Mouse (Mus musculus): ENCODE results near the gene Haus8. TPM values are rescaled to one million over a fixed set of nuclear protein-coding genes. Genes with fewer than 3 reads are reported as not detected.
"Not testable (repeated sequence)": the region's sequence is repeated elsewhere in the genome, so short reads cannot be mapped to it uniquely, and the experiment has no call there.

The Haus8 gene
- polyA plus RNA-seq, 1 experiment, result 2.8 TPM

DNA sequence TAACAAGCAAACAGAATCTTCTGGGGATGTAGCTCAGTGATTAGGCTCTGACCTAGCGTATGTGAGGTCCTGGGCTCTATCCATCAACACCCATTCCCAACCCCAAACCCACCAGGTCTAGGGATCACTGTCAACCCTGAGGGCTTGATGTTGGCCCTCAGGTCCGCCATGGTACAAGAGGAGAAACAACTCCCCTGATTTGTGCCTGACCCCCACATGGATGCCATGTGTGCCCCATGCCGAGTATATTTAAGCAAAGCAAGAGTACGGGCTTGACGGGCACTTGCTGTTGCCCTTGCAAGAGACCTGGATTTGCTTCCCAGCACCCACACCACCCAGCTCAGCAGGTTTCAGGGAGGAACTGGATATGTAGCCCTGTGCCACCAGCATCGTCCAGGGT is 4.4 kb downstream of the Haus8 start:
- not testable (repeated sequence) for H3K4me1 ChIP-seq (ENCODE audit: control insufficient read depth, insufficient read depth, insufficient read length, low read length); H3K4me3 ChIP-seq (ENCODE audit: insufficient read depth, low read depth, low read length); H3K27ac ChIP-seq (replicated peaks; ENCODE audit: low read depth, low read length)

DNA sequence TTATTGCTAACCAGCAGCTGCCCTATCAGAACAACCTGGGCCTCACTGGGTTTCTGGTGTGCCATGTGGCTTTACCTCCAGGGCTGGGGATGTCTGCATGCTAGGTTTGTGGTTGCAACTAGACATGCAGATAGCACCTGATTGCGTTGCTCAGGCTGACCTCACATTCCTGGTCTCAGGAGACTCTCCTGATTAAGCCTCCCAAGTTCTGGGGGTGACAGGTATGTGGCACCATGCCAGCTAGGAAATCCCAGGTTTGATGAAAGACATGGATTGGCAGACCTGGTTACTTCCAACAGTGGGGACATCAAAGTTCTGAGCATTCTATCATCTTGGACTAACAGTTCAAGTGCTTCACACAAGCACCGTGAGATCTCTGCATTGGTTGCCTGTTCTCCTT is 5.0 kb downstream of the Haus8 start:
- peaks cover 3% of the 10 kb centered on the region; the same call in 1 of the 2 replicates for H3K4me1 ChIP-seq (ENCODE audit: control insufficient read depth, insufficient read depth, insufficient read length, low read length)
- no peak overlapping the region for H3K27ac ChIP-seq (replicated peaks; ENCODE audit: low read depth, low read length)
- H3K4me3 ChIP-seq (ENCODE audit: insufficient read depth, low read depth, low read length), result no peak overlapping the region

DNA sequence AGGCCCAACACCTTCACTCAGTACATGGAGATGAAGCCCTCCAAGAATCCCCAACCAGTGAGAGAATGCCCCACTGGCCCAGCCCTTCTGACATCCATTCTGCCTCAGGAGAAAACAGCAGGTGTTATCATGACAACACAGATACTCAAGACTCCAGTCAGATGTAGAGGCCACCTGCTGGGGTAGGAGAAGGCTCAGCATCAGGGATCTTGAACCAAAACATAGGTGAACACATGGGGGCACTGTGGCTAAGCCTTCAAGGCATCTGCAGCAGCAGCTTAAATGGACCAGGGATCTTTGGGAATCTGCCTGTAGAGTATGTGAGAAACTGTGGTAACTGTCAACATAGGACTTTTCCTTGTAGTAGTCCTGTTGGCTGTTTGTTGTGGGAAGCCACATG is 11.5 kb downstream of the Haus8 start:
- no peaks in the 10 kb centered on the region for H3K4me1 ChIP-seq (ENCODE audit: control insufficient read depth, insufficient read depth, insufficient read length, low read length)
- H3K4me3 ChIP-seq (ENCODE audit: insufficient read depth, low read depth, low read length), result no peak overlapping the region
- H3K27ac ChIP-seq (replicated peaks; ENCODE audit: low read depth, low read length), result no peak overlapping the region

DNA sequence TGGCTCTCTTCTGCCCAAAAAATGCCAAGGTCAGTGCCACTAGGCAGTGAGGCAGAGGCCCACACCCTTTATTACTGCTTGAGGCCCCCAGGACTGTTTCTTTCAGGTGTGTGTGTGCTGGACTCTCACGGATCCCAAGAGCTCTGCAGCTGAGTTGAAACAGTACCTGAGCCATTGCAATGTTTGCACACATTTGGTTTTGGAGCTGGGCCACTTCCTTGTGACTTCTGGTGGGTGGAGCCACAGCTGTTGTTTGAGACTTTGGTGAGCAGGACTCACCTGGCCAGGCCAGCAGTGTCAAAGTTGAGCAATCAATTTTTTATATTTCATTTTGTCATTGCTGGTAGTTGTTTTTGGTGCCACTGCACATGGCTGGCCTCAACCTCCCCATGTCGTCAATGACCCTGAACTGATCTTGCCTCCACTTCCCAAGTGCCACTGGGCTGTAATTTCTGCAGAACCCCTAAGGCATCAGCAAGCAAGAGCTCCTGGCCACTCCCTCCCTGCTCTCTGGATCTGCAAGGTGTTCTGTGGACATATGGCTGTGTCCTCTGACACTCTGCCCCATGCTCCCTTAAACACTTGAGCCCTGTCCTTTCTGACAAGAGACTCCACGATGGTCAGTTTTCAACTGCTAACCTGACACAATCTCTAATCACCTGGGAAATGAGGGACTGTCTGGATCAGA is 16.0 kb downstream of the Haus8 start:
- Histone ChIP-seq H3K4me3 (ENCODE audit: insufficient read depth, low read depth, low read length) (no peak overlapping the region), H3K4me1 (ENCODE audit: control insufficient read depth, insufficient read depth, insufficient read length, low read length) (no peaks in the 10 kb centered on the region), H3K27ac (replicated peaks; ENCODE audit: low read depth, low read length) (no peak overlapping the region)

DNA sequence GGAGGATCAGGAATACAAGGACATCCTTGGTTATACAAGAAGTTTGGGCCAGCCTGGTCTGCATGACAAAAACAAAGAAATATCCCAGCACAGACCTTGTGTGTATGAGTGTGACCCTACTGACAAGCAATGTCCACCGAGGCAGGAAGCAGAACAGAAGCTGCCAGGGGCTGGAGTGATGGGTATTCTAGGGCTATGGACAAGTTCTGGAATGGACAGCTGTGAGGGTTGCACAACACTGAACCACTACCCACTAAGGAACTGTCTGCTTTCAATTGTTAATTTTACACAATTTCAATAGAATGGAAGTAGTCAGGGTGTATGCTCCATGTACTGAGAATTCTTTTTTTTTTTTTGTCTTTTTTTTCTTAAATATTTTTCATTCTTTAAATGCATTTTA is 24.5 kb downstream of the Haus8 start:
- no peak overlapping the region for H3K4me3 ChIP-seq (ENCODE audit: insufficient read depth, low read depth, low read length)
- H3K27ac ChIP-seq (replicated peaks; ENCODE audit: low read depth, low read length), result no peak overlapping the region
- no peaks in the 10 kb centered on the region for H3K4me1 ChIP-seq (ENCODE audit: control insufficient read depth, insufficient read depth, insufficient read length, low read length)

DNA sequence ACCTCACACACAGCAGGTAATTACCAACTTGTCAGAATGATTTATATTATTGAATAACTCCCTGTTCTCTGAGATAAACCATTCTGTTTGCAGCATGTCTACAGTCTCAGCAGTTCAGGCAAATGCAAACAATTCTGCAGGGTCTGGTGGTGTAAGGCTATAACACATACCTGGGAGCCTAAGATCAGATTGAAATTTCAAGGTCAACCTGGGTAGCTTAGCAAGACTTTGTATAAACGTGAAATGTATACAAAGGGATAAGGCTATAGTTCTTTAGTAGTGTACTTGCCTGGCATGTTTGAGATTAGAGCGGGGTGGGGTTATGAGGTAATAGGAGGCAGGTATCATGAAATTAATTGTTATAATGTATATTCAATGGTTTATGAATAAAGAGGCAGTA is 30.0 kb downstream of the Haus8 start:
- no peak overlapping the region for H3K27ac ChIP-seq (replicated peaks; ENCODE audit: low read depth, low read length)
- H3K4me3 ChIP-seq (ENCODE audit: insufficient read depth, low read depth, low read length), result no peak overlapping the region
- no peaks in the 10 kb centered on the region for H3K4me1 ChIP-seq (ENCODE audit: control insufficient read depth, insufficient read depth, insufficient read length, low read length)

DNA sequence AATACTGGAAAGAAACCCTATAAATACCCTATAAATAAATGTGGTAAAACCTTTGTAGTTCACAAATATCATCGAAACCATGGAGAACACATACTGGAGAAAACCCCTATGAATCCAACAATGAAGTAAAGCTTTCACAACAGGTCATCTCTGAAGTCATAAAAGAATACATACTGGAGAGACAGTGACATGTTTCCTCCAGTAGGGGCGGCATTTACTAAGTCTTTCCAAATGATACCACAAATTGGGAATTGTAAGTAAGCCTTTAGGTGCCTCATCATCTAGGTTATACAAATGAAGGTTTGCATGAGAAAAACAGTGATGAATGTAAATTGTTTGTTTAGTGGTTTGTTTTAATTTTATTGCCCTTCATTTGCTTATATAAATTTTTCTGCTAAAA is 48.2 kb downstream of the Haus8 start:
- H3K27ac ChIP-seq (replicated peaks; ENCODE audit: low read depth, low read length), result no peak overlapping the region

DNA sequence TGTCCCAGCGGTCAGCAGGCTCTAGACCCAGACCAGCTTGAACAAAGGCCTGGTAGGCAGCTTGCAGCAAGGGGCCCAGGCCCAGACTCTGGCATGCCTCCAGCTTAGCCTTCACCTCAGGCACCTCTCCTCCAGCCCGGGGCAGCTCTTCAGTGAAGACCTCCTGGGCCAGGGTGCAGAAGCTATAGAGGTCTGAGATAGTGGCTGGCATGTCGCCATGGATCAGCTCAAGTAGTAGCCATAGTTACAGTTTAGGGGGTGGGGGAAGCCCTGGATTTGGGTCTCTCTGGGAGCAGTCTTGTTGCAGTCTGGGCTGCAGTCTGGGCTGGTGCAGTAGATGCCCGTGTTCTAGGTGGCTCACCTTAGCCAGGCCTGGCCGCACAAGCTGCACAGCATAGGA is 58.5 kb downstream of the Haus8 start:
- not testable (repeated sequence) for H3K4me3 ChIP-seq (ENCODE audit: insufficient read depth, low read depth, low read length); H3K27ac ChIP-seq (replicated peaks; ENCODE audit: low read depth, low read length); H3K4me1 ChIP-seq (ENCODE audit: control insufficient read depth, insufficient read depth, insufficient read length, low read length)

More for the DNA sequence above, 48.2 kb downstream of the Haus8 start:
- H3K4me3 ChIP-seq (ENCODE audit: insufficient read depth, low read depth, low read length), result no peak overlapping the region
- H3K4me1 ChIP-seq (ENCODE audit: control insufficient read depth, insufficient read depth, insufficient read length, low read length), result no peaks in the 10 kb centered on the region

DNA sequence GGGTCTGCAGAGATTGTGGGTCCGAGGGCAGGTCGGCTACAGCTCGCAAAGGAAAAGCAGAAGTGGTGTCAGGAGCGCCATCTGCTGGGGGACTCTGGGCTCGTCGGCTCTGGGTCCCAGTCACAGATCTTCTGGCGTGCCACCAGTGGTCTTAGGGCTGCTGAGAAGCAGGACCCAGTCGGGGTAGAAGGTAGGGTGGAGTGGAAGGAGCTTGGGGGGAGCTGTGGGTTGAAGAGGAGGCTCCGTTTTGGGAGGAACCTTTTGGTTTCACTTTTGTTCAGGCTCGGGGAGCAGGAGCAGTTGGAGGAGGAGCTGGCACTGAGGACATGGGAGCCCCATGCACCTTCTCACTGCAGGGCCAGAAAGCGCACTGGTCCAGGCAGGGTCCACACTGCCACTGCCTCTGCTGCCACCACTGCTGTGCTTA is 67.2 kb downstream of the Haus8 start:
- H3K4me3 ChIP-seq (ENCODE audit: insufficient read depth, low read depth, low read length), result peak overlapping the region; percentile 67
- H3K4me1 ChIP-seq (ENCODE audit: control insufficient read depth, insufficient read depth, insufficient read length, low read length); H3K27ac ChIP-seq (replicated peaks; ENCODE audit: low read depth, low read length): not testable (repeated sequence)

Other genes with a start within 250 kb of the Haus8 start
- gene Myo9b, start 220 bp downstream of the Haus8 start, polyA plus RNA-seq (2012; ENCODE audit: insufficient read depth, insufficient read length, missing spikeins), result 10.3 and 14.4 TPM in 2 replicates
- 116 and 173 TPM in 2 replicates for gene Use1, start 93.9 kb upstream of the Haus8 start, polyA plus RNA-seq (2012; ENCODE audit: insufficient read depth, insufficient read length, missing spikeins)
- 8.3 and 9.1 TPM in 2 replicates for gene Ocel1, start 98.4 kb upstream of the Haus8 start, polyA plus RNA-seq (2012; ENCODE audit: insufficient read depth, insufficient read length, missing spikeins)
- gene Nr2f6, start 109.0 kb upstream of the Haus8 start, polyA plus RNA-seq (2012; ENCODE audit: insufficient read depth, insufficient read length, missing spikeins), result 43.4 and 56.0 TPM in 2 replicates
- 12.8 and 20.7 TPM in 2 replicates for gene Ushbp1, start 122.9 kb upstream of the Haus8 start, polyA plus RNA-seq (2012; ENCODE audit: insufficient read depth, insufficient read length, missing spikeins)
- 78.3 and 79.0 TPM in 2 replicates for gene Babam1, start 123.9 kb upstream of the Haus8 start, polyA plus RNA-seq (2012; ENCODE audit: insufficient read depth, insufficient read length, missing spikeins)
- not detected in 2 replicates for gene Ankle1, start 133.1 kb upstream of the Haus8 start, polyA plus RNA-seq (2012; ENCODE audit: insufficient read depth, insufficient read length, missing spikeins)
- gene Abhd8, start 190.7 kb upstream of the Haus8 start, polyA plus RNA-seq (2012; ENCODE audit: insufficient read depth, insufficient read length, missing spikeins), result 2.2 and 2.6 TPM in 2 replicates
- 313 and 378 TPM in 2 replicates for gene Mrpl34, start 192.0 kb upstream of the Haus8 start, polyA plus RNA-seq (2012; ENCODE audit: insufficient read depth, insufficient read length, missing spikeins)
- gene Dda1, start 196.3 kb upstream of the Haus8 start, polyA plus RNA-seq (2012; ENCODE audit: insufficient read depth, insufficient read length, missing spikeins), result 23.6 and 34.4 TPM in 2 replicates
- gene Ano8, start 213.0 kb upstream of the Haus8 start, polyA plus RNA-seq (2012; ENCODE audit: insufficient read depth, insufficient read length, missing spikeins), result 7.3 and 9.3 TPM in 2 replicates
- 6.7 and 9.1 TPM in 2 replicates for gene Gtpbp3, start 215.2 kb upstream of the Haus8 start, polyA plus RNA-seq (2012; ENCODE audit: insufficient read depth, insufficient read length, missing spikeins)
- 4.3 and 6.1 TPM in 2 replicates for gene Plvap, start 238.8 kb upstream of the Haus8 start, polyA plus RNA-seq (2012; ENCODE audit: insufficient read depth, insufficient read length, missing spikeins)